Mouse (Mus musculus) MN1 (cell line): ENCODE measurements around the gene Aars2.

Experiments
- DNase-seq: peaks from one replicate; pipeline ENCODE4 v3.0.0-alpha.2; 2016; ENCODE audit warnings: low spot score

Aars2 gene

GRCm38 (mm10) chr17:45543115-45543514 is 36.5 kb downstream of the Aars2 start:
- no peak for DNase-seq

GRCm38 (mm10) chr17:45544001-45544872 is 37.6 kb downstream of the Aars2 start:
- peak; percentile 68 for DNase-seq

- no peak for DNase-seq
Measured at GRCm38 (mm10) chr17:45544873-45545277, 38.2 kb downstream of the Aars2 start.

GRCm38 (mm10) chr17:45545278-45545961 is 38.8 kb downstream of the Aars2 start:
- DNase-seq, result no peak

- no peak for DNase-seq
Measured at GRCm38 (mm10) chr17:45546941-45547340, 40.3 kb downstream of the Aars2 start.

- DNase-seq, result no peak
Measured at GRCm38 (mm10) chr17:45547461-45548190, 41.0 kb downstream of the Aars2 start.

GRCm38 (mm10) chr17:45548541-45549512 is 42.2 kb downstream of the Aars2 start:
- DNase-seq, result peak; percentile 69

- DNase-seq, result peak; percentile 65
Measured at GRCm38 (mm10) chr17:45549617-45550181, 43.1 kb downstream of the Aars2 start, which contains the start of gene Tmem151b. Tmem151b (minus strand) TSS chr17:45549677.

- no peak for DNase-seq
Measured at GRCm38 (mm10) chr17:45550253-45550652, 43.6 kb downstream of the Aars2 start.

- DNase-seq, result peak; percentile 40
Measured at GRCm38 (mm10) chr17:45551249-45551796, 44.7 kb downstream of the Aars2 start.

GRCm38 (mm10) chr17:45551816-45552451 is 45.3 kb downstream of the Aars2 start:
- peak; percentile 89 for DNase-seq

GRCm38 (mm10) chr17:45553065-45553464 is 46.4 kb downstream of the Aars2 start:
- no peak for DNase-seq

GRCm38 (mm10) chr17:45554420-45554819 is 47.8 kb downstream of the Aars2 start:
- no peak for DNase-seq

- peak; percentile 96 for DNase-seq
Measured at GRCm38 (mm10) chr17:45555452-45556106, 48.9 kb downstream of the Aars2 start, which contains the start of gene Nfkbie. Nfkbie (plus strand) TSS chr17:45555703.

GRCm38 (mm10) chr17:45556107-45556489 is 49.5 kb downstream of the Aars2 start:
- no peak for DNase-seq

GRCm38 (mm10) chr17:45556514-45557245 is 50.0 kb downstream of the Aars2 start:
- DNase-seq, result no peak

GRCm38 (mm10) chr17:45557246-45557824 is 50.7 kb downstream of the Aars2 start:
- DNase-seq, result no peak
